Mouse (Mus musculus): ENCODE results near the gene Wdr92. TPM values are rescaled to one million over a fixed set of nuclear protein-coding genes. Genes with fewer than 3 reads are reported as not detected.
A peak's percentile ranks its signal among the peaks of the same experiment; 100 is the strongest.

The Wdr92 gene
- polyA plus RNA-seq, 1 experiment from 2014 or later = 27.5 TPM

DNA sequence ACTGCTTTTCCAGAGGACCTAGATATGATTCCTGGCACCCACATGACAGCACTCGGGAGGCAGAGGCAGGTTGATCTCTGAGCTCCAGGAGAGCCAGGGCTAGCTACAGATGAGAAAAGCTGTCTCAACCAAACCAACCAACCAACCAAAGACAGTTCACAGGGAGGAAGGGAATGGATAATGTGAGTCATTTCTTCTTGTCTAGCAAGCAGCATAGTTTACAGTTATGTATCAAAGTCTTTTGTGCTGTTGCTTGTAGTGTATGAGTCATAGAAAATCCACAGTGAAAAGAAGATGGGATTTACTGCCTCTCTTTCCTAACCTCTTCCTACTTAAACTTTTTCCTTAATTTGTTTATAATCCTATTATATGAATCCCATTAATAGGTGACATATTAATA, 5.3 kb upstream of the Wdr92 start:
- H3K4me1 ChIP-seq = peaks cover 14% of the 10 kb centered on the region; the same call in 1 of the 2 replicates
- H3K9me3 ChIP-seq = no peaks in the 10 kb centered on the region
- WGBS = 94% methylated on average over 1 of the region's 1 CpGs
- no peak overlapping the region for H3K9ac ChIP-seq
- H3K27me3 ChIP-seq = no peaks in the 10 kb centered on the region
- H3K36me3 ChIP-seq = peaks cover 7% of the 10 kb centered on the region
- no peak for ATAC-seq (ENCODE audit: low FRiP score, low read depth)
- H3K4me3 ChIP-seq = no peak overlapping the region
- H3K4me2 ChIP-seq (replicated peaks) = no peak overlapping the region
- H3K27ac ChIP-seq = no peak overlapping the region

DNA sequence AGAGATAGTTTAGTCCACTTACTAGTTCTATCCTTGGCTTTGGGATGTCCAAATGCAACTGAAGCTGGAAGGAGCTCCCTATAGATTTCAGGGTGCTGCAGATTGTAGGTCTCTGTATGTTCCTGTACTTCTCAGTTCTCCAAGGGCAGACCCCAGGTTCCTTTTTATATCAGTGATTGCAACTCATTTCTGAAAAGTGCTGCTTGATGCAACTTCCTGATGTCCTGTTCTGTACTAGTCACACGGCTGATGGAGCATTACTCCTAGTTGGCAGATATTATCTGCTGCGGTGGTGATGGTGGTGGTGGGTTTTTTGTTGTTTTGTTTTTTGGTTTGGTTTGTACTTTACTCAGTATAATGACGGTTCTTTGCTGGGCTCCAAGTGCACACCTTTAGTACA, 1.2 kb upstream of the Wdr92 start:
- Histone ChIP-seq H3K9me3 (no peaks in the 10 kb centered on the region), H3K27ac (no peak overlapping the region), H3K9ac (no peak overlapping the region), H3K4me2 (replicated peaks) (no peak overlapping the region), H3K36me3 (peaks cover 6% of the 10 kb centered on the region), H3K27me3 (no peaks in the 10 kb centered on the region), H3K4me1 (peaks cover 12% of the 10 kb centered on the region; the same call in 1 of the 2 replicates), H3K4me3 (no peak overlapping the region)
- WGBS = 88% methylated on average over 3 of the region's 3 CpGs
- ATAC-seq (ENCODE audit: low FRiP score, low read depth) = no peak

- no peaks in the 10 kb centered on the region for H3K9me3 ChIP-seq
- WGBS = 89% methylated on average over 2 of the region's 2 CpGs
- peaks cover 12% of the 10 kb centered on the region; the same call in 1 of the 2 replicates for H3K4me1 ChIP-seq
- H3K4me3 ChIP-seq = no peak overlapping the region
- H3K4me2 ChIP-seq (replicated peaks) = no peak overlapping the region
- no peak overlapping the region for H3K9ac ChIP-seq
- no peaks in the 10 kb centered on the region for H3K27me3 ChIP-seq
- no peak for ATAC-seq (ENCODE audit: low FRiP score, low read depth)
- H3K36me3 ChIP-seq = peaks cover 6% of the 10 kb centered on the region
- no peak overlapping the region for H3K27ac ChIP-seq
Observed at GRCm38 (mm10) chr11:17183165-17183564, 1.3 kb downstream of the Wdr92 start.

DNA sequence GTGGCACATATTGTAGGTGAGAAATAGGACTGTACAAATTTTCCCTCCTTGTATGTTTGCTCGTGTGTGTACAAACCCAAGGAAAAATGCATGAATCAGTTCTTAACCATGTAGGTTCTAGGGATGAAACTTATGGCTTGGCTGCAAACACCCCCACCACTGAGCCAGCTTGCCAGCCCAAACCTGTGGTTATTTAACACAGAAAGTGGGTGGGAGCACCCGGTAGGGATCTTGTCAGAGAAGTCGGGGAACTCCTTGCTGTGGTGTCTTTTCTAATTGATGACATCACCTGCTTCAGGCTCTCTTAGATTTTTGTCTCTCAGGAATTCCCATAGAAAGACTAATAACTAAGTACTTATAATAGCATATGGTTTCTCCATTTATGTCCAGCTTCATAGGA, 5.7 kb downstream of the Wdr92 start:
- WGBS = 86% methylated on average over 3 of the region's 3 CpGs
- H3K9me3 ChIP-seq = no peaks in the 10 kb centered on the region
- no peak for ATAC-seq (ENCODE audit: low FRiP score, low read depth)
- no peaks in the 10 kb centered on the region for H3K4me1 ChIP-seq
- H3K36me3 ChIP-seq = peaks cover 6% of the 10 kb centered on the region
- H3K4me2 ChIP-seq (replicated peaks) = no peak overlapping the region
- no peaks in the 10 kb centered on the region for H3K27me3 ChIP-seq
- no peak overlapping the region for H3K4me3 ChIP-seq
- no peak overlapping the region for H3K9ac ChIP-seq
- H3K27ac ChIP-seq = no peak overlapping the region

DNA sequence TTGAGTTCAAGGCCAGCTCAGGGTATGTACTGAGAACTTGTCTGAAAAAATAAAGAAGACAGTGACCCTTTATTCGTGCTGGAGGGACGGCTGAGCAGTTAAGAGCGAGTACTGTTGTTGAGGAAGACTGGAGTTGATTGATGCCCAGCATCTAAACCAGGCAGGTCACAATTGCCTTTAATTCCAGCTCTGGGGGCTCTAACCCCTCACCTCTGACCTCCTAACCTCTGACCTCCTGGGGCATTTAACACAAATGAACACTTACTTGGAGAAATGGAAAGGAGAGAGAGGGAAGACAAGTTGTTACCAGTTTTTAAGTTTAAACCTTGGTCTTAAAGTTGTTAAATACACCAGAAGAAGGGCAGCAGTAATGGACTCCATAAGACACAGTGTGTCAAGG, 6.9 kb downstream of the Wdr92 start:
- Histone ChIP-seq H3K4me2 (replicated peaks) (no peak overlapping the region), H3K27me3 (no peaks in the 10 kb centered on the region), H3K4me1 (no peaks in the 10 kb centered on the region), H3K4me3 (no peak overlapping the region), H3K9me3 (no peaks in the 10 kb centered on the region), H3K9ac (no peak overlapping the region), H3K27ac (no peak overlapping the region), H3K36me3 (no peaks in the 10 kb centered on the region; the same call in 1 of the 2 replicates)
- no peak for ATAC-seq (ENCODE audit: low FRiP score, low read depth)
- 56% methylated on average over 3 of the region's 3 CpGs for WGBS

DNA sequence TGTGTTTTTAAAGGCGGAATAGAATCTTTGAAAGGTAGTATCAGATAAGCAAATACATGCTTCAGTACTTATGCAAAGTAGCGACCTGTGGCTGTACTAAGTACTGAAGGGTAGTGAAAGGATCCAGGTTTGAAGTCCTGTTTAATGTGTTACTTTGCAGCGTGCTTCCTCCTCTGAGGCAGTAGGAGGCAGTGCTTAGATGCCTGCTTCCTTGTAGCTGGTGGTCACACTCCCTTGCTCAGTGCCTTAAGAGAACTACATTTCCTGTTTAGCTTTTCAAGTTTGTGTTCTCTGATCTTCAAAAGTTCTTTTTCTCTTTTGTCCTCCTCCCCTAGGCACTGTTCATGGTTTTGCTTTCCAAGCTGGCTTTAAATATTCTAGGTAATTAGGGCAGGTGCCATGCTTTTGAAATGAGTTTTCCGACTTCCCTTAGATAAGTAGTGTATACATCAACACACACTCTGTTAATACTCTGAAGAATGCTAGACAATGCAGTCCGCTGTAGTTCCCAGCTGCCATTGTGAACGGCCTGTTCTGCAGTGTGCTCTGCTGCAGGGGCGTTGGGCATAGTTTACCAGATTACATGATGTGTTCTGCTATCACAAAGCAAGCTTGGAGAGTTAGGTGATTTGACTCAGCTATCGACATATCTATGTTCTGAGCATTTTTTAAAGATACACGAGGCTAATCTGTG, 10.4 kb downstream of the Wdr92 start:
- H3K36me3 ChIP-seq = peaks cover 32% of the 10 kb centered on the region
- no peak overlapping the region for H3K4me2 ChIP-seq (replicated peaks)
- WGBS = 87% methylated on average over 9 of the region's 9 CpGs
- no peaks in the 10 kb centered on the region for H3K27me3 ChIP-seq
- H3K4me3 ChIP-seq = no peak overlapping the region
- no peak overlapping the region for H3K9ac ChIP-seq
- H3K9me3 ChIP-seq = no peaks in the 10 kb centered on the region
- no peak for ATAC-seq (ENCODE audit: low FRiP score, low read depth)
- no peak overlapping the region for H3K27ac ChIP-seq
- H3K4me1 ChIP-seq = no peaks in the 10 kb centered on the region

GRCm38 (mm10) chr11:17199170-17199569, 17.3 kb downstream of the Wdr92 start:
- Histone ChIP-seq H3K9ac (no peak overlapping the region), H3K27ac (no peak overlapping the region), H3K4me2 (replicated peaks) (no peak overlapping the region), H3K4me1 (no peaks in the 10 kb centered on the region), H3K27me3 (no peaks in the 10 kb centered on the region), H3K9me3 (no peaks in the 10 kb centered on the region), H3K36me3 (peaks cover 78% of the 10 kb centered on the region), H3K4me3 (no peak overlapping the region)
- ATAC-seq (ENCODE audit: low FRiP score, low read depth) = no peak
- WGBS = 91% methylated on average over 5 of the region's 5 CpGs

- no peak for ATAC-seq (ENCODE audit: low FRiP score, low read depth)
- Histone ChIP-seq H3K9me3 (no peaks in the 10 kb centered on the region), H3K4me2 (replicated peaks) (no peak overlapping the region), H3K27ac (no peak overlapping the region), H3K4me3 (no peak overlapping the region), H3K9ac (no peak overlapping the region), H3K27me3 (no peaks in the 10 kb centered on the region), H3K4me1 (no peaks in the 10 kb centered on the region), H3K36me3 (peaks cover 73% of the 10 kb centered on the region)
- 93% methylated on average over 3 of the region's 3 CpGs for WGBS
Observed at GRCm38 (mm10) chr11:17199840-17200501, 18.1 kb downstream of the Wdr92 start.

DNA sequence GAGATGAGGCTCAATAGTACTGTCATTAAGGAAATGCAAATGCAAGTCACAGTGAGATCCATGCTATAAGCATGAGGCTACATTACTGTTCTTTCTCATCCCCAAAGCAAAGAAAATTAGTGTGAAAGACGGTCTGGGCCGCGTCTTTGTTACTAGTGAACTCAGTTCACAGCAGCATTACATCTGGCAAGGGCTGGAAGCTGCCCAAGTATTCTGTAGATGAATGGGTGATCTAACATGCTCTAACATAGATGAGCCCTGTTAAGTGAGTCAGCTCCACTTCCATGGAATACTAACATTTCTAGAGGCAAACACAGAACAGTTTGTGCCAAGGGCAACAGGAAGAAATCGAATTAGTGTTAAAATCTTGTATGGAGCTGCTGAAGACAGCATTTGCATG, 19.0 kb downstream of the Wdr92 start:
- Histone ChIP-seq H3K4me2 (replicated peaks) (no peak overlapping the region), H3K4me1 (no peaks in the 10 kb centered on the region), H3K27ac (no peak overlapping the region), H3K9ac (no peak overlapping the region), H3K9me3 (no peaks in the 10 kb centered on the region), H3K4me3 (no peak overlapping the region), H3K27me3 (no peaks in the 10 kb centered on the region), H3K36me3 (peaks cover 68% of the 10 kb centered on the region)
- WGBS = 87% methylated on average over 4 of the region's 4 CpGs
- no peak for ATAC-seq (ENCODE audit: low FRiP score, low read depth)

DNA sequence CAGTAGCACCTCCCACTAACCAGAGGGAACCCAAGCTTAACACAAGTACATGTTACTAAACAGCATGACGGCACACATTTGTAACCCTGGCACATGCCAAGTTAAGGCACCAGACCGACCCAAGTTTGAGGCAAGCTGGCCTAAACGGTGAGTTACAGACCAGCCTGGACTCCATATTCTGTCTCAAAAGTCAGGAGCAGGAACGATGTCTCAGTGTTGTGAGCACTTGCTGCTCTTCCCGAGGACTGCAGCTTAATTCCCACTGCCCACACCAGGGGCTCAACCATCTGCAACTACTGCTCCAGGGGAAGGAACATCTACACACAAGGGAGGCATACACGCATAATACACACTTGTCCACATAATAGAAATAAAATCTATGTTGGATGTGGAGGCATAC, 20.6 kb downstream of the Wdr92 start:
- no peaks in the 10 kb centered on the region for H3K4me1 ChIP-seq
- H3K27ac ChIP-seq = no peak overlapping the region
- WGBS = 89% methylated on average over 6 of the region's 6 CpGs
- H3K27me3 ChIP-seq = no peaks in the 10 kb centered on the region
- no peak overlapping the region for H3K4me3 ChIP-seq
- H3K4me2 ChIP-seq (replicated peaks) = no peak overlapping the region
- H3K36me3 ChIP-seq = peaks cover 64% of the 10 kb centered on the region
- no peaks in the 10 kb centered on the region for H3K9me3 ChIP-seq
- no peak overlapping the region for H3K9ac ChIP-seq
- no peak for ATAC-seq (ENCODE audit: low FRiP score, low read depth)

DNA sequence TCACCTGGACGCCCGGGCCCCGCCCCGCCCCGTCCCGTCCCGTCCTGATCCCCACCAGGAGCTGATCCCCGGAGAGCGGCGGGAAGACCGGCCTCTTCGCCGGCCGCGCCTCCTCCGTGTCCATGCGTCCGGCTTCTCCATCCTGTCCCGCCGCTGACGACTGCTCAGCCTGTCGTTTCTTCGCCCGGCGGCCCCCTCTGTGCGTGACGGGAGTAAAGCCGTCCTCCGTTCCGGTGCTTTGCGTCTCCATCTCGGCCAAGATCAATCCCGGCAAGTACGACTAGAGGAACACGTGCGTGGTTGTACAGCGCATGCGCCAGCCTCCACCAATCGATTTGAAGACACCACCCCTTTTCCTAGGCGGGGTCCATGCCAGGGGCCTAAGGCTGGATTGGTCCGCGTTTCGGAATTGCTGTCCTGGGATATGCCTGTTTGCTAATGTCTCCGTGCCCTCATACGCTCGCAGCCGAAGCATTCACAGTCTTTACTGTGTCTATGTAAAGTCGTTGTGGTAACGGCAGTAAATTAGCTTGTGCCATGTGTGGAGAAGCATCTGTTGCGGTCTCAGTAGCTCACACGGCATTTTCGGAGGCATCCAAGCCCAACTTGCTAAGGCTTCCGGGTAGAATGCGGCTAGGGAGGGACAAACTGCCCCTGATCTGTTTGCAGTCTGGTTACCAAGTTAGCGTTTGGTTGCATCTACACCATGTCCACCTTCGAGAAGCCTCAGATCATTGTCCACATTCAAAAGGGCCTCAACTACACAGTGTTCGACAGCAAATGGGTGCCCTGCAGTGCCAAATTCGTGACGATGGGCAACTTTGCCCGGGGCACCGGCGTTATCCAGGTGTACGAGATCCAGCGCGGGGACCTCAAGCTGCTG, 29.6 kb downstream of the Wdr92 start, which contains the start of gene Pno1:
TSS of gene Pno1 (minus strand) at position 311 of the 883 bp plus-strand sequence.
- Histone ChIP-seq H3K4me2 (replicated peaks) (peak within 1 kb of the TSS; percentile 80), H3K4me1 (peaks cover 23% of the 10 kb centered on the region), H3K27ac (peak within 1 kb of the TSS; percentile 82; the same call in 1 of the 2 replicates), H3K36me3 (peaks cover 25% of the 10 kb centered on the region), H3K9me3 (no peaks in the 10 kb centered on the region), H3K27me3 (no peaks in the 10 kb centered on the region), H3K4me3 (peak within 1 kb of the TSS; percentile 91), H3K9ac (peak within 1 kb of the TSS; percentile 83)
- WGBS = 1% methylated on average over 65 of the region's 65 CpGs
- ATAC-seq (ENCODE audit: low FRiP score, low read depth) = peak; percentile 99

- H3K36me3 ChIP-seq = peaks cover 21% of the 10 kb centered on the region
- peaks cover 23% of the 10 kb centered on the region for H3K4me1 ChIP-seq
- H3K4me2 ChIP-seq (replicated peaks) = peak overlapping the region; percentile 80
- peak overlapping the region; percentile 82; the same call in 1 of the 2 replicates for H3K27ac ChIP-seq
- no peaks in the 10 kb centered on the region for H3K9me3 ChIP-seq
- no peak for ATAC-seq (ENCODE audit: low FRiP score, low read depth)
- H3K4me3 ChIP-seq = peak overlapping the region; percentile 91
- H3K9ac ChIP-seq = peak overlapping the region; percentile 83
- H3K27me3 ChIP-seq = no peaks in the 10 kb centered on the region
- WGBS = 3% methylated on average over 10 of the region's 10 CpGs
Observed at GRCm38 (mm10) chr11:17212141-17212495, 30.2 kb downstream of the Wdr92 start.
